Mouse (Mus musculus): Measurements from ENCODE around the gene H2-D1. TPM values are rescaled to one million over a fixed set of nuclear protein-coding genes. Genes with fewer than 3 reads are reported as not detected.

H2-D1 gene
- total and polyA plus RNA-seq, 3 experiments = 60.1 to 97.9 TPM; not detected in 1

DNA sequence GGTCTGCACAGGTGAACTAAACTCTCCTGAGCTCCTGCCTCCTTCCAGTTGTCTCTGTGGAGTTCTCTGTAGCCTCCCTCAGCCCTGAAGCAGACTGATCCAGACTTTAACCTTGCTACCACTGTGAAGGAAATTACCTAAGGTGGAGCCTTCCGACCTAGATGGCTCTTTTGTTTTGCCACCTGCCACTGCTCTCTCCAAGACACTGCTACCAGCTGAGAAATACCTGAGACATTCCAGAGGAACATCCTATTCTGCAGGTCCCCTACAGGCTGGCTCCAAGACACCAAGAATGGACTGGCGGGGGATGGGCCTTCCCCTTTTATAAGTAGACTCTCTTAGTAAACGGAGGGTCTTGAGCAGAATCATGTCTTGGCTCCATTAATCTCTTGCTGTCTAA lies 17.7 kb downstream of the H2-D1 start:
- Histone ChIP-seq H3K27me3 (ENCODE audit: control insufficient read depth in 1 of 2, insufficient read depth in 2 of 2, low read length in 2 of 2) (peaks cover 1 to 8% of the 10 kb centered on the region in 2 experiments), H3K36me3 (ENCODE audit: control insufficient read depth in 1 of 2, insufficient read depth in 2 of 2, low read length in 2 of 2) (no peaks in the 10 kb centered on the region), H3K79me2 (ENCODE audit: control insufficient read depth, insufficient read depth, low read length, poor library complexity) (no peaks in the 10 kb centered on the region), H3K4me1 (ENCODE audit: control insufficient read depth in 1 of 2, insufficient read depth in 2 of 2, low read length in 2 of 2) (no peaks in the 10 kb centered on the region), H3K9me3 (replicated peaks; ENCODE audit: insufficient read depth, low read length) (no peaks in the 10 kb centered on the region), H3K27ac (ENCODE audit: control insufficient read depth, low read depth, low read length) (no peak overlapping the region), H3K9ac (ENCODE audit: control insufficient read depth, low read depth, low read length, poor library complexity, severe bottlenecking) (no peak overlapping the region), H3K4me3 (ENCODE audit: control insufficient read depth in 1 of 2, insufficient read depth in 1 of 2, low read depth in 2 of 2, low read length in 2 of 2) (no peak overlapping the region)
- TF ChIP-seq MAZ (IDR thresholded peaks at IDR 0.05; ENCODE audit: low read depth, low read length) = no peak
- TF ChIP-seq POLR2AphosphoS5 (IDR thresholded peaks at IDR 0.05; ENCODE audit: borderline replicate concordance, low read depth, low read length) = no peak
- no peak for TF ChIP-seq RCOR1 (IDR thresholded peaks at IDR 0.05; ENCODE audit: low read depth, low read length)
- TF ChIP-seq POLR2A (IDR thresholded peaks at IDR 0.05; ENCODE audit: control insufficient read depth in 1 of 2, insufficient read depth in 1 of 2, low read depth in 1 of 2, low read length in 2 of 2, poor library complexity in 1 of 2) = no peak
- TF ChIP-seq SMC3 (IDR thresholded peaks at IDR 0.05; ENCODE audit: low read depth, low read length) = no peak
- no peak for TF ChIP-seq ZNF384 (IDR thresholded peaks at IDR 0.05; ENCODE audit: low read depth, low read length)
- no peak for TF ChIP-seq KAT2A (conservative IDR thresholded peaks at IDR 0.05; ENCODE audit: low read depth, low read length)
- no peak for TF ChIP-seq HCFC1 (IDR thresholded peaks at IDR 0.05; ENCODE audit: low read depth, low read length)
- no peak for TF ChIP-seq ZKSCAN1 (IDR thresholded peaks at IDR 0.05; ENCODE audit: low read depth, low read length)
- TF ChIP-seq CHD2 (IDR thresholded peaks at IDR 0.05; ENCODE audit: low read length) = no peak
- no peak for TF ChIP-seq ZC3H11A (IDR thresholded peaks at IDR 0.05; ENCODE audit: low read depth, low read length)
- TF ChIP-seq JUND (IDR thresholded peaks at IDR 0.05; ENCODE audit: low read depth, low read length) = no peak
- no peak for TF ChIP-seq NRF1 (IDR thresholded peaks at IDR 0.05; ENCODE audit: insufficient read depth, low read depth, low read length, poor library complexity, severe bottlenecking)
- DNase-seq (ENCODE audit: low read depth, low spot score) = no peak

GRCm38 (mm10) chr17:35285431-35285830 lies 22.9 kb downstream of the H2-D1 start:
- no peak overlapping the region for H3K9ac ChIP-seq (ENCODE audit: control insufficient read depth, low read depth, low read length, poor library complexity, severe bottlenecking)
- DNase-seq (ENCODE audit: low read depth, low spot score) = no peak
- no peaks in the 10 kb centered on the region for H3K36me3 ChIP-seq (ENCODE audit: control insufficient read depth in 1 of 2, insufficient read depth in 2 of 2, low read length in 2 of 2)
- no peaks in the 10 kb centered on the region for H3K79me2 ChIP-seq (ENCODE audit: control insufficient read depth, insufficient read depth, low read length, poor library complexity)
- H3K27me3 ChIP-seq (ENCODE audit: control insufficient read depth in 1 of 2, insufficient read depth in 2 of 2, low read length in 2 of 2) = peaks cover 6 to 8% of the 10 kb centered on the region in 2 experiments
- H3K27ac ChIP-seq (ENCODE audit: control insufficient read depth, low read depth, low read length) = no peak overlapping the region
- H3K4me3 ChIP-seq (ENCODE audit: control insufficient read depth in 1 of 2, insufficient read depth in 1 of 2, low read depth in 2 of 2, low read length in 2 of 2) = no peak overlapping the region
- H3K4me1 ChIP-seq (ENCODE audit: control insufficient read depth in 1 of 2, insufficient read depth in 2 of 2, low read length in 2 of 2) = no peaks in the 10 kb centered on the region
- H3K9me3 ChIP-seq (replicated peaks; ENCODE audit: insufficient read depth, low read length) = no peaks in the 10 kb centered on the region
- TF ChIP-seq CHD2 (IDR thresholded peaks at IDR 0.05; ENCODE audit: low read length) = no peak
- TF ChIP-seq RAD21 (IDR thresholded peaks at IDR 0.05; ENCODE audit: low read depth, low read length) = no peak
- TF ChIP-seq MYC (IDR thresholded peaks at IDR 0.05; ENCODE audit: low read depth, low read length) = no peak
- no peak for TF ChIP-seq HCFC1 (IDR thresholded peaks at IDR 0.05; ENCODE audit: low read depth, low read length)
- TF ChIP-seq ZMIZ1 (IDR thresholded peaks at IDR 0.05; ENCODE audit: low read depth, low read length) = no peak
- TF ChIP-seq SIN3A (IDR thresholded peaks at IDR 0.05; ENCODE audit: low read length) = no peak
- no peak for TF ChIP-seq ETS1 (IDR thresholded peaks at IDR 0.05; ENCODE audit: low read depth, low read length)
- TF ChIP-seq CTCF (IDR thresholded peaks at IDR 0.05 in 2 of 3, conservative IDR thresholded peaks at IDR 0.05 in 1 of 3; ENCODE audit: control insufficient read depth in 1 of 3, insufficient read depth in 1 of 3, low read depth in 2 of 3, low read length in 3 of 3, poor library complexity in 1 of 3, severe bottlenecking in 1 of 3) = no peak
- TF ChIP-seq POLR2AphosphoS5 (IDR thresholded peaks at IDR 0.05; ENCODE audit: borderline replicate concordance, low read depth, low read length) = no peak
- no peak for TF ChIP-seq BHLHE40 (IDR thresholded peaks at IDR 0.05; ENCODE audit: borderline replicate concordance, low read depth, low read length)
- no peak for TF ChIP-seq TCF12 (IDR thresholded peaks at IDR 0.05; ENCODE audit: low read depth, low read length)
- no peak for TF ChIP-seq MEF2A (IDR thresholded peaks at IDR 0.05; ENCODE audit: extremely low read depth, insufficient replicate concordance, low read depth, low read length, poor library complexity, severe bottlenecking)
- TF ChIP-seq MXI1 (IDR thresholded peaks at IDR 0.05; ENCODE audit: low read depth, low read length) = no peak
- TF ChIP-seq GATA1 (IDR thresholded peaks at IDR 0.05; ENCODE audit: low read depth, low read length) = no peak
- no peak for TF ChIP-seq POLR2A (IDR thresholded peaks at IDR 0.05; ENCODE audit: control insufficient read depth in 1 of 2, insufficient read depth in 1 of 2, low read depth in 1 of 2, low read length in 2 of 2, poor library complexity in 1 of 2)
- TF ChIP-seq SMC3 (IDR thresholded peaks at IDR 0.05; ENCODE audit: low read depth, low read length) = no peak
- TF ChIP-seq POLR2AphosphoS2 (IDR thresholded peaks at IDR 0.05; ENCODE audit: low read length) = no peak
- TF ChIP-seq E2F4 (IDR thresholded peaks at IDR 0.05; ENCODE audit: borderline replicate concordance, low read depth, low read length) = no peak
